Mouse (Mus musculus) bone marrow macrophage, adult 2 months (primary cell): Measurements from ENCODE around the gene Mtmr14.

Experiments
- CTCF ChIP-seq: IDR thresholded peaks from 2 replicates; pipeline ENCODE4 v1.5.1; 2012; ENCODE audit warnings: low read depth, mild to moderate bottlenecking, low read length, moderate library complexity
- POLR2A ChIP-seq: IDR thresholded peaks from 2 replicates; pipeline ENCODE4 v1.6.1; 2012; ENCODE audit warnings: mild to moderate bottlenecking, low read depth, low read length, borderline replicate concordance

- TF ChIP-seq CTCF (no peak), POLR2A (no peak)
These were observed 70.0 kb downstream of the Mtmr14 start for GRCm38 (mm10) chr6:113307481-113308121.
